11 mouse cellular contexts compared by ENCODE assay signal in the genomic region with DNA sequence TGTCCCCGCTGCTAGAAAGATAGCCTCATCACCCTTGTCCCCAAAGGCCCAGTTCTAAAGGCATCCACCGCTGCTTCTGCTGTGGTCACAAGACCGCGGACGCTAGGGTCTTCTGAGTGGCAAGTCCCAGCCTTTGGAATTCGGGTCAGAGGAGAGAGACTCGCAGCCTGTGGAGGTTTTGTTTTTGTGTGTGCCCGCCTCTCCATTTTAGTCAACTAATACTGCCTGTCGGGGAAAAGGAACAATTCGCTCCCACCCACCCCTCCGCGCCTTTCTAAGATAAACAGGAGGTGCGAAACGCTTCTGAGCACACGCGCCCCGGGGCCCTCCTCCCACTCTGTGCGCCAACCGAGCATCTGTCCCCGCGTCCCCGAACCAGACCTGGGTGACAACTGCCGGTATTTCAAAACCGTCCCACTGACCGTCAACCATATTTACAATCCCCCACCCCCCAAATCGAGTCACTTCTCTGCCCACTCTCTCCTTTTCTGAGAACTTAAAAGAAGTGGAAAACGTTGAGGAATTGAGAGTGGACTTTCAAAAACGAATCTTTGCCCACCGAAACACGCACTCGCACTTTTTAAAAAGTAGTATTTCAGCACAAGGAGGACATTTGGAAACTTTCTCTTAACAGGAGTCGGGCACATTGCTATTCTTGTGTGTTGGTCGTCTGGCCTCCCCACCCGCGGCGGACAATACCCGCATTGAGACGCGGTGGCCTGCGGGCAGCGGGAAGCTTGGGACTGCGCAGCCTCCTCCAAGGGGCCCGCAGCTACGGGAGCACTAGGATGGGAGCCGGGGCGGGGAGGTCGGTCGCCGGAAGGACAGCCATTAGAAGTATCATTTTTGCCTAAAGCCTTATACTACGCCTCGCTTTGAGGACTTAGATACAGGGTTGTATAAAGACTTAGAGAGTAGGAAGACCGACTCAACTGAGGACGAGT. TPM values are rescaled to one million over a fixed set of nuclear protein-coding genes. Genes with fewer than 3 reads are reported as not detected.
DNase-seq lines count a peak whose midpoint lies in the region; ATAC-seq and TF ChIP-seq lines count a peak whose summit lies in the region.
"Had no signal": no experiment of that assay in that cellular context is flagged by ENCODE, and none has a peak within 500 bp of the region (broad histone marks: within the 10 kb centered on the region; RNA-seq: fewer than 3 reads in every experiment).

No protein-coding gene starts in this region.

- no peak overlapping the region for H3K27ac ChIP-seq in heart, embryonic 12.5 days (ENCODE audit: poor library complexity, severe bottlenecking)
- no peak overlapping the region for H3K27ac ChIP-seq in heart, postnatal 0 days (ENCODE audit: low read depth)
- H3K27ac ChIP-seq in midbrain, embryonic 11.5 days (ENCODE audit: low read depth, low read length) = peak overlapping the region; percentile 98

- no peaks in the 10 kb centered on the region for H3K36me3 ChIP-seq in heart, embryonic 12.5 days
- H3K36me3 ChIP-seq in heart, postnatal 0 days (replicated peaks; ENCODE audit: control insufficient read depth, insufficient read depth, low read length) = no peaks in the 10 kb centered on the region
- no peaks in the 10 kb centered on the region for H3K36me3 ChIP-seq in midbrain, embryonic 11.5 days (ENCODE audit: control insufficient read depth, insufficient read depth, low read length)

- H3K4me1 ChIP-seq in heart, embryonic 12.5 days (replicated peaks) = peaks cover 26% of the 10 kb centered on the region
- peaks cover 12% of the 10 kb centered on the region; the same call in 1 of the 2 replicates for H3K4me1 ChIP-seq in heart, postnatal 0 days (ENCODE audit: control insufficient read depth, insufficient read depth)
- peaks cover 76% of the 10 kb centered on the region for H3K4me1 ChIP-seq in midbrain, embryonic 11.5 days (ENCODE audit: control insufficient read depth, insufficient read depth, low read length)

- no peak for TF ChIP-seq CTCF in heart, postnatal 0 days (IDR thresholded peaks at IDR 0.05; ENCODE audit: low read depth)

- peaks cover 93% of the 10 kb centered on the region for H3K27me3 ChIP-seq in heart, embryonic 12.5 days (replicated peaks)
- H3K27me3 ChIP-seq in heart, postnatal 0 days (ENCODE audit: control insufficient read depth, insufficient read depth, low read length) = peaks cover 100% of the 10 kb centered on the region
- H3K27me3 ChIP-seq in midbrain, embryonic 11.5 days (ENCODE audit: control insufficient read depth, insufficient read depth, low read length) = 0 out of 2 replicates have a peak, but pooled peaks cover 2% of the 10 kb centered on the region

- peak overlapping the region; percentile 46 for H3K4me3 ChIP-seq in heart, embryonic 12.5 days
- H3K4me3 ChIP-seq in heart, postnatal 0 days (ENCODE audit: low read depth, low read length) = peak overlapping the region; percentile 47
- H3K4me3 ChIP-seq in midbrain, embryonic 11.5 days (ENCODE audit: low read depth, low read length) = peak overlapping the region; percentile 24

- no peak for ATAC-seq in heart, embryonic 12.5 days (ENCODE audit: insufficient number of reproducible peaks, low FRiP score)
- ATAC-seq in heart, postnatal 0 days (ENCODE audit: insufficient read depth, low read depth) = no peak
- ATAC-seq in midbrain, embryonic 11.5 days (ENCODE audit: low FRiP score) = no peak
- ATAC-seq in inflammation-experienced regulatory T-cells, adult 6 months = no peak

- no peak for DNase-seq in heart, postnatal 4 days
- DNase-seq in ZHBTc4 (ENCODE audit: low read depth, low spot score) = peak; percentile 51
- DNase-seq in heart, postnatal 0 days (ENCODE audit: low spot score) = no peak
- DNase-seq in midbrain, embryonic 11.5 days (ENCODE audit: low spot score, missing footprints) = peak; percentile 97
- no peak for DNase-seq in testis, postnatal 10 days (ENCODE audit: low spot score)
- no peak for DNase-seq in right cerebral cortex, postnatal 36 days (ENCODE audit: low spot score in 2 of 2)
- DNase-seq: cerebellum, adult 9-10 months; lung, postnatal 10 days; thymus, postnatal 4 days had no signal

- peak overlapping the region; percentile 75 for H3K4me2 ChIP-seq in heart, embryonic 12.5 days
- H3K4me2 ChIP-seq in heart, postnatal 0 days (ENCODE audit: low read depth, low read length) = peak overlapping the region; percentile 63
- H3K4me2 ChIP-seq in midbrain, embryonic 11.5 days = peak overlapping the region; percentile 89

- no peaks in the 10 kb centered on the region for H3K9me3 ChIP-seq in heart, embryonic 12.5 days (replicated peaks)
- H3K9me3 ChIP-seq in heart, postnatal 0 days (replicated peaks; ENCODE audit: control insufficient read depth, low read length) = no peaks in the 10 kb centered on the region
- H3K9me3 ChIP-seq in midbrain, embryonic 11.5 days (ENCODE audit: control insufficient read depth, low read length) = no peaks in the 10 kb centered on the region

- H3K9ac ChIP-seq in heart, embryonic 12.5 days = no peak overlapping the region
- H3K9ac ChIP-seq in heart, postnatal 0 days (replicated peaks; ENCODE audit: low read depth, low read length) = no peak overlapping the region
- H3K9ac ChIP-seq in midbrain, embryonic 11.5 days (ENCODE audit: low read length) = peak overlapping the region; percentile 99

- no peak for TF ChIP-seq EP300 in heart, postnatal 0 days (IDR thresholded peaks at IDR 0.05; ENCODE audit: low read depth)

- WGBS in heart, embryonic 12.5 days = under 1% methylated on average over 53 of the region's 53 CpGs
- WGBS in heart, postnatal 0 days = 2% methylated on average over 53 of the region's 53 CpGs
- under 1% methylated on average over 53 of the region's 53 CpGs for WGBS in midbrain, embryonic 11.5 days

RNA-seq across cellular contexts. Expression of a gene that starts 12.8 kb away (rescaled TPM):
- polyA plus RNA-seq in heart, embryonic 12.5 days (2016; fragmentation: Nextera tagmentation; extraction: Ambion mirVana) = 0.34 and 0.68 TPM in 2 replicates
- total RNA-seq in heart, postnatal 4 days (2021) = not detected
- 1.1 TPM in 1 of 2 replicates, not detected in the other for total RNA-seq in heart, postnatal 0 days (2014; rRNA removed; ENCODE audit: low replicate concordance)
- 0.11 TPM in 1 of 2 replicates, not detected in the other for polyA plus RNA-seq in heart, postnatal 0 days (2015; fragmentation: Nextera tagmentation; extraction: Ambion mirVana)
- polyA plus RNA-seq in midbrain, embryonic 11.5 days (2014; fragmentation: Nextera tagmentation; extraction: Ambion mirVana) = 48.7 and 49.5 TPM in 2 replicates
- polyA plus RNA-seq in inflammation-experienced regulatory T-cells, adult 6 months (2017; shearing (Covaris generic)) = not detected

Comparison
In these comparisons a context has a peak if more than half of its experiments do, and no peak if none do; other contexts are left out.
1. DNase-seq: peak in ZHBTc4 (single experiment) and midbrain, embryonic 11.5 days (single experiment); none in heart, postnatal 4 days (single experiment), heart, postnatal 0 days (single experiment), testis, postnatal 10 days (single experiment) and right cerebral cortex, postnatal 36 days (0 of 2).
2. RNA of a gene that starts 12.8 kb away (polyA plus RNA-seq): 48.7 to 49.5 TPM in midbrain, embryonic 11.5 days; 0.34 to 0.68 TPM in heart, embryonic 12.5 days, 0.11 TPM in heart, postnatal 0 days and not detected in inflammation-experienced regulatory T-cells, adult 6 months; every median in the first group is over 10 times any median in the second.
3. Peak in every context shown above with its lines, with median percentiles within 50 percentile points of each other: H3K4me2 ChIP-seq and H3K4me3 ChIP-seq.